Mouse (Mus musculus): ENCODE data around the gene Gm7534. TPM values are rescaled to one million over a fixed set of nuclear protein-coding genes. Genes with fewer than 3 reads are reported as not detected.

Gene Gm7534
- total RNA-seq, 2 experiments from 2014 or later, result not detected

- no peak for DNase-seq (ENCODE audit: low spot score in 2 of 2)
These were observed 614 bp upstream of the Gm7534 start for GRCm38 (mm10) chr4:134203340-134203896.

GRCm38 (mm10) chr4:134199371-134199770 lies 3.4 kb downstream of the Gm7534 start:
- no peak for DNase-seq (ENCODE audit: low spot score in 2 of 2)

- peak in 1 of 2 experiments; percentile 16 for DNase-seq (ENCODE audit: low spot score in 2 of 2)
These were observed 16.5 kb downstream of the Gm7534 start for GRCm38 (mm10) chr4:134186268-134186667.

GRCm38 (mm10) chr4:134185569-134185968 lies 17.2 kb downstream of the Gm7534 start:
- DNase-seq (ENCODE audit: low spot score in 2 of 2), result no peak

- no peak for DNase-seq (ENCODE audit: low spot score in 2 of 2)
These were observed 19.1 kb downstream of the Gm7534 start for GRCm38 (mm10) chr4:134183711-134184110.

- no peak for DNase-seq (ENCODE audit: low spot score in 2 of 2)
These were observed 21.0 kb downstream of the Gm7534 start for GRCm38 (mm10) chr4:134181825-134182224.

GRCm38 (mm10) chr4:134181112-134181511 lies 21.7 kb downstream of the Gm7534 start:
- no peak for DNase-seq (ENCODE audit: low spot score in 2 of 2)

- DNase-seq (ENCODE audit: low spot score in 2 of 2), result no peak
These were observed 30.4 kb downstream of the Gm7534 start for GRCm38 (mm10) chr4:134172391-134172790.

GRCm38 (mm10) chr4:134166906-134167305 lies 35.9 kb downstream of the Gm7534 start:
- DNase-seq (ENCODE audit: low spot score in 2 of 2), result no peak

- no peak for DNase-seq (ENCODE audit: low spot score in 2 of 2)
These were observed 37.0 kb downstream of the Gm7534 start for GRCm38 (mm10) chr4:134165548-134166465.

- no peak for DNase-seq (ENCODE audit: low spot score in 2 of 2)
These were observed 37.8 kb downstream of the Gm7534 start for GRCm38 (mm10) chr4:134165024-134165423.

- no peak for DNase-seq (ENCODE audit: low spot score in 2 of 2)
These were observed 38.2 kb downstream of the Gm7534 start for GRCm38 (mm10) chr4:134164591-134164990.

GRCm38 (mm10) chr4:134160071-134160470 lies 42.7 kb downstream of the Gm7534 start:
- DNase-seq (ENCODE audit: low spot score in 2 of 2), result peak in 1 of 2 experiments; percentile 18

- no peak for DNase-seq (ENCODE audit: low spot score in 2 of 2)
These were observed 44.0 kb downstream of the Gm7534 start for GRCm38 (mm10) chr4:134158774-134159173.

GRCm38 (mm10) chr4:134157558-134157957 lies 45.2 kb downstream of the Gm7534 start:
- DNase-seq (ENCODE audit: low spot score in 2 of 2), result no peak

GRCm38 (mm10) chr4:134156744-134157143 lies 46.1 kb downstream of the Gm7534 start:
- no peak for DNase-seq (ENCODE audit: low spot score in 2 of 2)

GRCm38 (mm10) chr4:134155961-134156465 lies 46.8 kb downstream of the Gm7534 start:
- DNase-seq (ENCODE audit: low spot score in 2 of 2), result no peak

GRCm38 (mm10) chr4:134155531-134155930 lies 47.3 kb downstream of the Gm7534 start:
- DNase-seq (ENCODE audit: low spot score in 2 of 2), result no peak

- DNase-seq (ENCODE audit: low spot score in 2 of 2), result no peak
These were observed 48.5 kb downstream of the Gm7534 start for GRCm38 (mm10) chr4:134154354-134154753.

- DNase-seq (ENCODE audit: low spot score in 2 of 2), result no peak
These were observed 49.1 kb downstream of the Gm7534 start for GRCm38 (mm10) chr4:134153656-134154055.

- DNase-seq (ENCODE audit: low spot score in 2 of 2), result no peak
These were observed 50.7 kb downstream of the Gm7534 start for GRCm38 (mm10) chr4:134152112-134152511.

- DNase-seq (ENCODE audit: low spot score in 2 of 2), result no peak
These were observed 53.4 kb downstream of the Gm7534 start for GRCm38 (mm10) chr4:134149389-134149788.
